Mouse (Mus musculus) cerebellum, adult 2 months (tissue): ENCODE results near the gene Akap8l.

Experiments used
- CTCF ChIP-seq: fragments of 200-500 bp; IDR thresholded peaks from 2 replicates; pipeline ENCODE4 v1.5.1; 2011; ENCODE audit warnings: low read depth, mild to moderate bottlenecking, control low read depth, low read length, moderate library complexity, borderline replicate concordance; ENCODE audit not compliant: insufficient read depth
- POLR2A ChIP-seq: fragments of 200-500 bp; IDR thresholded peaks from 2 replicates; pipeline ENCODE4 v1.6.1; 2011; ENCODE audit warnings: low read length, control low read depth, borderline replicate concordance; ENCODE audit not compliant: insufficient read depth

- TF ChIP-seq CTCF (no peak), POLR2A (no peak)
Measured at GRCm38 (mm10) chr17:32333675-32334303, 16.6 kb downstream of the Akap8l start.
